Mouse (Mus musculus) liver, embryonic 14.5 days (tissue): Measurements from ENCODE around the gene Olfr424. TPM values are rescaled to one million over a fixed set of nuclear protein-coding genes. Genes with fewer than 3 reads are reported as not detected.

ENCODE experiments used
- ATAC-seq: fragments of 200-750 bp; cut with Nextera tagmentation; 2 replicates; pipeline ENCODE4 v1.8.0; 2017; ENCODE audit warnings: moderate number of reproducible peaks, mild to moderate bottlenecking, moderate library complexity; ENCODE audit not compliant: insufficient read depth
- DNase-seq, 3 experiments: peaks; one replicate each; pipeline ENCODE4 v3.0.0-alpha.2; 2012 to 2013; ENCODE audit warnings: low read depth in 3 of 3, low spot score in 3 of 3
- H3K27ac ChIP-seq: fragments of 300-500 bp; sonication (generic); 2 replicates; pipeline ENCODE4 v1.5.1; 2014; ENCODE audit warnings: moderate library complexity, mild to moderate bottlenecking, control low read depth, inconsistent platforms
- H3K27me3 ChIP-seq: fragments of 300-500 bp; sonication (generic); 2 replicates; pipeline ENCODE4 v1.6.1; 2014; ENCODE audit warnings: mild to moderate bottlenecking, low read length, moderate library complexity; ENCODE audit not compliant: control insufficient read depth, insufficient read depth
- H3K36me3 ChIP-seq: fragments of 300-500 bp; sonication (generic); replicated peaks from 2 replicates; pipeline ENCODE4 v1.6.1; 2014; ENCODE audit warnings: low read depth; ENCODE audit not compliant: control insufficient read depth, insufficient read depth
- H3K4me1 ChIP-seq, 2 experiments: fragments of 200-500 bp in 1 of 2; fragments of 300-500 bp in 1 of 2; sonication (generic) in 1 of 2; replicated peaks; 2 replicates each; pipeline ENCODE4 v1.6.1; 2012 to 2014; ENCODE audit warnings: antibody characterized with exemption in 1 of 2, inconsistent platforms in 1 of 2, low read length in 1 of 2; ENCODE audit not compliant: control insufficient read depth in 2 of 2, insufficient read depth in 2 of 2
- H3K4me2 ChIP-seq: fragments of 300-500 bp; sonication (generic); 2 replicates; pipeline ENCODE4 v1.6.1; 2014; ENCODE audit warnings: low read depth, mild to moderate bottlenecking, control low read depth, moderate library complexity
- H3K4me3 ChIP-seq, 2 experiments: fragments of 200-500 bp in 1 of 2; fragments of 300-500 bp in 1 of 2; sonication (generic) in 1 of 2; 2 replicates each; pipeline ENCODE4 v1.5.1; 2012 to 2014; ENCODE audit warnings: low read depth in 2 of 2, low read length in 2 of 2, mild to moderate bottlenecking in 2 of 2, control low read depth in 1 of 2, inconsistent platforms in 1 of 2, moderate library complexity in 1 of 2; ENCODE audit not compliant: insufficient read depth in 1 of 2
- H3K9ac ChIP-seq: fragments of 300-500 bp; sonication (generic); replicated peaks from 2 replicates; pipeline ENCODE4 v1.6.1; 2014; ENCODE audit warnings: mild to moderate bottlenecking, control low read depth, moderate library complexity
- H3K9me3 ChIP-seq: fragments of 300-500 bp; sonication (generic); 2 replicates; pipeline ENCODE4 v1.6.1; 2016; ENCODE audit warnings: low read length, mixed read lengths; ENCODE audit not compliant: control insufficient read depth
- CTCF ChIP-seq: IDR thresholded peaks from 2 replicates; pipeline ENCODE4 v1.5.1; 2016; ENCODE audit warnings: antibody characterized with exemption, low read depth, control low read depth
- EP300 ChIP-seq: IDR thresholded peaks from 2 replicates; pipeline ENCODE4 v1.6.1; 2016; ENCODE audit warnings: antibody characterized with exemption, low read depth
- WGBS: fragments of 180-500 bp; shearing (Covaris S2); extraction: QIAGEN DNeasy Blood & Tissue Kit; methylation state at CpG from one replicate; pipeline ENCODE4 v1.1.7; 2014; ENCODE audit not compliant: insufficient replicate concordance; 5-methylcytosine and 5-hydroxymethylcytosine counted together
- polyA plus RNA-seq, 2 experiments: library from polyadenylated mRNA; depleted of rRNA in 1 of 2; stranded (reverse) in 1 of 2; unstranded in 1 of 2; fragments of >200 nt; fragmentation: Nextera tagmentation in 1 of 2; extraction: Ambion mirVana in 1 of 2; gene quantifications; 2 replicates each; pipeline versions ENCODE4 v1.2.1 to v1.2.3; 2012 to 2014

The Olfr424 gene
- polyA plus RNA-seq, 2 experiments: not detected

GRCm38 (mm10) chr1:174131999-174132398 lies 682 bp downstream of the Olfr424 start:
- Histone ChIP-seq H3K27me3 (no peaks in the 10 kb centered on the region), H3K4me1 (no peaks in the 10 kb centered on the region), H3K4me2 (no peak overlapping the region), H3K9me3 (no peaks in the 10 kb centered on the region), H3K36me3 (no peaks in the 10 kb centered on the region), H3K9ac (no peak overlapping the region), H3K27ac (no peak overlapping the region), H3K4me3 (no peak overlapping the region)
- DNase-seq (no peak), ATAC-seq (no peak)
- WGBS: 68% methylated on average over 3 of the region's 3 CpGs
- TF ChIP-seq CTCF (no peak), EP300 (no peak)

GRCm38 (mm10) chr1:174141384-174141783 lies 10.1 kb downstream of the Olfr424 start:
- H3K4me3 ChIP-seq: no peak overlapping the region
- TF ChIP-seq EP300: no peak
- TF ChIP-seq CTCF: no peak
- H3K4me2 ChIP-seq: no peak overlapping the region
- no peak overlapping the region for H3K27ac ChIP-seq
- ATAC-seq: no peak
- 31% methylated on average over 2 of the region's 2 CpGs for WGBS
- no peaks in the 10 kb centered on the region for H3K9me3 ChIP-seq
- no peaks in the 10 kb centered on the region for H3K4me1 ChIP-seq
- DNase-seq: no peak
- no peaks in the 10 kb centered on the region for H3K36me3 ChIP-seq
- no peaks in the 10 kb centered on the region; the same call in 1 of the 2 replicates for H3K27me3 ChIP-seq
- H3K9ac ChIP-seq: no peak overlapping the region

- no peaks in the 10 kb centered on the region; the same call in 1 of the 2 replicates for H3K27me3 ChIP-seq
- H3K9ac ChIP-seq: no peak overlapping the region
- no peaks in the 10 kb centered on the region for H3K9me3 ChIP-seq
- DNase-seq (no peak), ATAC-seq (peak; percentile 22; the same call in 1 of the 2 replicates)
- TF ChIP-seq EP300 (no peak), CTCF (no peak)
- no peak overlapping the region for H3K27ac ChIP-seq
- H3K4me1 ChIP-seq: no peaks in the 10 kb centered on the region
- no peak overlapping the region for H3K4me3 ChIP-seq
- 73% methylated on average over 1 of the region's 1 CpGs for WGBS
- H3K4me2 ChIP-seq: no peak overlapping the region
- H3K36me3 ChIP-seq: no peaks in the 10 kb centered on the region
Measured at GRCm38 (mm10) chr1:174146696-174147095, 15.4 kb downstream of the Olfr424 start.

GRCm38 (mm10) chr1:174149289-174149688 lies 18.0 kb downstream of the Olfr424 start:
- no peak overlapping the region for H3K4me2 ChIP-seq
- H3K36me3 ChIP-seq: no peaks in the 10 kb centered on the region
- DNase-seq (no peak), ATAC-seq (no peak)
- no peaks in the 10 kb centered on the region for H3K9me3 ChIP-seq
- no peak overlapping the region for H3K27ac ChIP-seq
- WGBS: 75% methylated on average over 2 of the region's 2 CpGs
- H3K9ac ChIP-seq: no peak overlapping the region
- no peak for TF ChIP-seq CTCF
- TF ChIP-seq EP300: no peak
- no peaks in the 10 kb centered on the region for H3K4me1 ChIP-seq
- no peak overlapping the region for H3K4me3 ChIP-seq
- no peaks in the 10 kb centered on the region for H3K27me3 ChIP-seq

- ATAC-seq (no peak), DNase-seq (no peak)
- no peak within 1 kb of the TSS for H3K9ac ChIP-seq
- H3K36me3 ChIP-seq: no peaks in the 10 kb centered on the region
- H3K4me3 ChIP-seq: no peak within 1 kb of the TSS
- no peaks in the 10 kb centered on the region for H3K27me3 ChIP-seq
- TF ChIP-seq EP300: no peak
- TF ChIP-seq CTCF: no peak
- no peak within 1 kb of the TSS for H3K27ac ChIP-seq
- no peaks in the 10 kb centered on the region for H3K9me3 ChIP-seq
- no peak within 1 kb of the TSS for H3K4me2 ChIP-seq
- 60% methylated on average over 1 of the region's 1 CpGs for WGBS
- H3K4me1 ChIP-seq: peaks cover 0 to 7% of the 10 kb centered on the region in 2 experiments; a peak in 2 of 4 replicates
Measured at GRCm38 (mm10) chr1:174155333-174155732, 24.0 kb downstream of the Olfr424 start, which contains the start of gene Olfr420. Olfr420 (plus strand) TSS chr1:174155633.
